Mouse (Mus musculus) MEL (cell line): ENCODE results near the gene Actr1b. TPM values are rescaled to one million over a fixed set of nuclear protein-coding genes. Genes with fewer than 3 reads are reported as not detected.
A peak's percentile ranks its signal among the peaks of the same experiment; 100 is the strongest.

Source experiments
- DNase-seq: peaks from one replicate; pipeline ENCODE4 v3.0.0; 2011; ENCODE audit warnings: low read depth, low spot score
- H3K27ac ChIP-seq: 2 replicates; pipeline ENCODE4 v1.5.1; 2012; ENCODE audit warnings: low read depth, mild to moderate bottlenecking, control low read depth, low read length, moderate library complexity; ENCODE audit not compliant: control insufficient read depth
- H3K27me3 ChIP-seq, 2 experiments: fragments of 150-350 bp in 1 of 2; sonication (generic) in 1 of 2; 2 replicates each; pipeline ENCODE4 v1.6.1; 2012; ENCODE audit warnings: low read length in 2 of 2, mild to moderate bottlenecking in 2 of 2, improper control_type of control experiment in 1 of 2, moderate library complexity in 1 of 2; ENCODE audit not compliant: insufficient read depth in 2 of 2, control insufficient read depth in 1 of 2
- H3K36me3 ChIP-seq, 2 experiments: 2 replicates each; pipeline ENCODE4 v1.6.1; 2012 to 2014; ENCODE audit warnings: low read length in 2 of 2, improper control_type of control experiment in 1 of 2, inconsistent platforms in 1 of 2, mild to moderate bottlenecking in 1 of 2; ENCODE audit not compliant: insufficient read depth in 2 of 2, control insufficient read depth in 1 of 2
- H3K4me1 ChIP-seq, 2 experiments: fragments of 150-350 bp in 1 of 2; sonication (generic) in 1 of 2; 2 replicates each; pipeline ENCODE4 v1.6.1; 2012; ENCODE audit warnings: low read length in 2 of 2, improper control_type of control experiment in 1 of 2, mild to moderate bottlenecking in 1 of 2; ENCODE audit not compliant: insufficient read depth in 2 of 2, control insufficient read depth in 1 of 2
- H3K4me3 ChIP-seq, 2 experiments: fragments of 150-350 bp in 1 of 2; sonication (generic) in 1 of 2; 2 replicates each; pipeline ENCODE4 v1.5.1; 2012; ENCODE audit warnings: low read depth in 2 of 2, low read length in 2 of 2, mild to moderate bottlenecking in 2 of 2, moderate library complexity in 2 of 2, control low read depth in 1 of 2, improper control_type of control experiment in 1 of 2; ENCODE audit not compliant: control insufficient read depth in 1 of 2, insufficient read depth in 1 of 2
- H3K79me2 ChIP-seq: 2 replicates; pipeline ENCODE4 v1.6.1; 2012; ENCODE audit warnings: mild to moderate bottlenecking, low read length, moderate library complexity; ENCODE audit not compliant: control insufficient read depth, poor library complexity, insufficient read depth
- H3K9ac ChIP-seq: 2 replicates; pipeline ENCODE4 v1.6.1; 2012; ENCODE audit warnings: low read depth, mild to moderate bottlenecking, control low read depth, low read length, moderate library complexity; ENCODE audit not compliant: control insufficient read depth, poor library complexity, severe bottlenecking
- H3K9me3 ChIP-seq: fragments of 150-350 bp; sonication (generic); replicated peaks from 2 replicates; pipeline ENCODE4 v1.6.1; 2012; ENCODE audit warnings: mild to moderate bottlenecking, low read length, improper control_type of control experiment, moderate library complexity; ENCODE audit not compliant: insufficient read depth
- ELF1 ChIP-seq: IDR thresholded peaks from 2 replicates; pipeline ENCODE4 v1.6.1; 2014; ENCODE audit warnings: low read depth, mild to moderate bottlenecking, inconsistent platforms, low read length, improper control_type of control experiment, moderate library complexity
- EP300 ChIP-seq, 2 experiments: IDR thresholded peaks; 2 replicates each; pipeline ENCODE4 v1.6.1; 2011; ENCODE audit warnings: improper control_type of control experiment in 2 of 2, low read length in 2 of 2, low read depth in 1 of 2, mild to moderate bottlenecking in 1 of 2
- GABPA ChIP-seq: IDR thresholded peaks from 2 replicates; pipeline ENCODE4 v1.6.1; 2012; ENCODE audit warnings: low read depth, mild to moderate bottlenecking, inconsistent platforms, low read length, improper control_type of control experiment, moderate library complexity
- GATA1 ChIP-seq: IDR thresholded peaks from 2 replicates; pipeline ENCODE4 v1.6.1; 2011; ENCODE audit warnings: low read depth, low read length, improper control_type of control experiment
- HCFC1 ChIP-seq: IDR thresholded peaks from 2 replicates; pipeline ENCODE4 v1.6.1; 2012; ENCODE audit warnings: low read depth, mild to moderate bottlenecking, inconsistent platforms, low read length, improper control_type of control experiment, moderate library complexity
- KAT2A ChIP-seq: conservative IDR thresholded peaks from 2 replicates; pipeline ENCODE4 v1.6.1; 2012; ENCODE audit warnings: low read depth, low read length, improper control_type of control experiment, inconsistent platforms
- MAFK ChIP-seq: IDR thresholded peaks from 2 replicates; pipeline ENCODE4 v1.6.1; 2011; ENCODE audit warnings: low read depth, mild to moderate bottlenecking, low read length, improper control_type of control experiment, borderline replicate concordance
- MAX ChIP-seq: IDR thresholded peaks from 2 replicates; pipeline ENCODE4 v1.6.1; 2011; ENCODE audit warnings: low read length, improper control_type of control experiment
- MXI1 ChIP-seq: IDR thresholded peaks from 2 replicates; pipeline ENCODE4 v1.6.1; 2011; ENCODE audit warnings: mild to moderate bottlenecking, low read depth, low read length, improper control_type of control experiment
- MYB ChIP-seq: IDR thresholded peaks from 2 replicates; pipeline ENCODE4 v1.6.1; 2011; ENCODE audit warnings: mild to moderate bottlenecking, low read depth, low read length, improper control_type of control experiment
- MYC ChIP-seq: IDR thresholded peaks from 2 replicates; pipeline ENCODE4 v1.6.1; 2011; ENCODE audit warnings: low read depth, mild to moderate bottlenecking, low read length, improper control_type of control experiment, moderate library complexity
- NRF1 ChIP-seq: IDR thresholded peaks from 2 replicates; pipeline ENCODE4 v1.6.1; 2014; ENCODE audit warnings: low read depth, mild to moderate bottlenecking, inconsistent platforms, low read length, improper control_type of control experiment, moderate library complexity; ENCODE audit not compliant: poor library complexity, insufficient read depth, severe bottlenecking
- POLR2A ChIP-seq, 2 experiments: IDR thresholded peaks; 2 replicates each; pipeline ENCODE4 v1.6.1; 2011 to 2012; ENCODE audit warnings: low read length in 2 of 2, mild to moderate bottlenecking in 2 of 2, control low read depth in 1 of 2, improper control_type of control experiment in 1 of 2, low read depth in 1 of 2, moderate library complexity in 1 of 2; ENCODE audit not compliant: control insufficient read depth in 1 of 2, insufficient read depth in 1 of 2, poor library complexity in 1 of 2
- POLR2AphosphoS2 ChIP-seq: IDR thresholded peaks from 2 replicates; pipeline ENCODE4 v1.6.1; 2011; ENCODE audit warnings: low read length, improper control_type of control experiment
- RAD21 ChIP-seq: IDR thresholded peaks from 2 replicates; pipeline ENCODE4 v1.6.1; 2011; ENCODE audit warnings: mild to moderate bottlenecking, low read depth, low read length, improper control_type of control experiment
- RCOR1 ChIP-seq: IDR thresholded peaks from 2 replicates; pipeline ENCODE4 v1.6.1; 2012; ENCODE audit warnings: low read depth, mild to moderate bottlenecking, inconsistent platforms, low read length, improper control_type of control experiment
- SMC3 ChIP-seq: IDR thresholded peaks from 2 replicates; pipeline ENCODE4 v1.6.1; 2011; ENCODE audit warnings: low read depth, low read length, improper control_type of control experiment
- TAL1 ChIP-seq: IDR thresholded peaks from 2 replicates; pipeline ENCODE4 v1.6.1; 2012; ENCODE audit warnings: mild to moderate bottlenecking, inconsistent platforms, low read length, moderate library complexity, mixed read lengths
- TBP ChIP-seq: IDR thresholded peaks from 2 replicates; pipeline ENCODE4 v1.8.0; 2011; ENCODE audit warnings: low read depth, low read length, improper control_type of control experiment
- TCF12 ChIP-seq: IDR thresholded peaks from 2 replicates; pipeline ENCODE4 v1.6.1; 2014; ENCODE audit warnings: low read depth, mild to moderate bottlenecking, inconsistent platforms, low read length, improper control_type of control experiment, moderate library complexity
- USF1 ChIP-seq: IDR thresholded peaks from 2 replicates; pipeline ENCODE4 v1.6.1; 2014; ENCODE audit warnings: low read depth, mild to moderate bottlenecking, inconsistent platforms, low read length, improper control_type of control experiment, moderate library complexity
- USF2 ChIP-seq, 2 experiments: IDR thresholded peaks; 2 replicates each; pipeline ENCODE4 v1.6.1; 2011 to 2012; ENCODE audit warnings: improper control_type of control experiment in 2 of 2, low read length in 2 of 2, borderline replicate concordance in 1 of 2, inconsistent platforms in 1 of 2, low read depth in 1 of 2, mild to moderate bottlenecking in 1 of 2; ENCODE audit not compliant: insufficient read depth in 1 of 2
- ZC3H11A ChIP-seq: IDR thresholded peaks from 2 replicates; pipeline ENCODE4 v1.6.1; 2012; ENCODE audit warnings: low read depth, mild to moderate bottlenecking, inconsistent platforms, low read length, improper control_type of control experiment
- ZKSCAN1 ChIP-seq: IDR thresholded peaks from 2 replicates; pipeline ENCODE4 v1.6.1; 2012; ENCODE audit warnings: low read depth, mild to moderate bottlenecking, inconsistent platforms, low read length, improper control_type of control experiment, moderate library complexity
- ZMIZ1 ChIP-seq: IDR thresholded peaks from 2 replicates; pipeline ENCODE4 v1.6.1; 2012; ENCODE audit warnings: low read depth, mild to moderate bottlenecking, inconsistent platforms, low read length, improper control_type of control experiment, moderate library complexity
- polyA plus RNA-seq, 2 experiments: library from polyadenylated mRNA; stranded (reverse) in 1 of 2; unstranded in 1 of 2; fragments of >175 nt in 1 of 2; fragments of >200 nt in 1 of 2; gene quantifications; 2 replicates each; pipeline versions ENCODE4 v1.2.1 to v1.2.4; 2012; ENCODE audit warnings: low replicate concordance in 2 of 2, low read depth in 1 of 2; ENCODE audit not compliant: insufficient read length in 2 of 2, insufficient read depth in 1 of 2, missing spikeins in 1 of 2
- total RNA-seq: library from RNA; depleted of rRNA; stranded (reverse); fragments of 300-350 nt; gene quantifications from 2 replicates; pipeline ENCODE4 v1.2.3, GENCODE M21; 2012

The Actr1b gene
- total and polyA plus RNA-seq, 3 experiments = 86.1 to 106 TPM; not detected in 1

DNA sequence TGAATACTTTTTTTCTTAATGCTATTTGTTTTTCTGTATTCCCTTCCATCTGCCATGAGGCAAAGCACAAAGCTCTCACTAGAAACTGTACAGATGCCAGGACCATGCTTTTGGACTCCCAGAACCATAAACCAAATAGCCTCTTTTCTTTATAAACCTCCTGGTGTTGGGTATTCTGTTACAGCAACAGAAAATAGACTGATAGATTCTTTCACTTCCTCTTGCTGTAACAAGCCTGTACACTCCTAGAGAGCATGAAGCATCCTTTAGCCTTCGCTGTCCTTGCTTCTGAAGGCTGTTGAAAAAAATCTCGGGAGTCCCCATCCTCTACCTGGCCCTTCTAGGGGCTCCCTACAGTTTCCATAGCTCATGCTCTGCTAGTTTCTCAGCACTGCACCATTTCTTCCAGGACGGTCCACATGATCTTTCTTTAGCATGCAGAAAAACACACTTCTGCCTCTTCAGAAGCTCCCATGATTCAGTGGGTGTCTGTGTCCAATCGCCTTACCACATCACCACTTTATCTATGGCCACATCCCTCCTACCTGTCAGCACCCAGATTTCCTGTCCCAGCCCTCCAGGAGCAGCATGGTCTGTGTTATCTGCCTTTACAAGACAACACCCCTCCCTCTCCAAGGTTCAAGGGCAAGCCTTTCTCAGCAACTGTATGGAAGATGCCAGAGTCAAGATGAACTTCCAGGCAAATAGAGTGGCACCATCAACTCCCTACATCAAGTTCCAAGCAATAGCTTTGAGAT is 56.4 kb downstream of the Actr1b start (continued):
- TF ChIP-seq HCFC1 (0 out of 2 replicates have a peak, but pooled peaks have one; percentile 23), MAFK (no peak), TBP (no peak)

DNA sequence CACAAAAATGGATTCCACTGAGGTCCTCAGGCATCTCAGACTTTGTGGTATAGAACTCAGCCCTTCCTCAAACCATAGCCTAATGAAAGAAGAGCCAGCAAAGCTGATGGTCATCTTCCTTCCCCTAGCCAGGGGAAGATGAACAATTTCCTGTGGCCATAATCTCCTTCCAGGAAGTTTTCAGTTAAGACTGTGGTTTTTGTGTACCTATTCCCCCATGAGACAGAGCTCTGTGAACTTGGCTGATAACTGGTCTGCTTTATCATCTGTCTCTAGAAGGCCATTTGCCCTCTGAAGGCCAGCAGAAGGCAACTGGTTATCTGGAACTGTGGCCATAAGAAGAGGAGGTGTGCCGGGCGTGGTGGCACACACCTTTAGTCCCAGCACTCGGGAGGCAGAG is 58.0 kb downstream of the Actr1b start:
- Histone ChIP-seq H3K9me3 (no peaks in the 10 kb centered on the region), H3K4me3 (no peak overlapping the region), H3K27me3 (no peaks in the 10 kb centered on the region), H3K36me3 (peaks cover 0 to 25% of the 10 kb centered on the region in 2 experiments; a peak in 2 of 4 replicates), H3K27ac (no peak overlapping the region), H3K4me1 (peaks cover 20 to 29% of the 10 kb centered on the region in 2 experiments), H3K79me2 (no peaks in the 10 kb centered on the region), H3K9ac (no peak overlapping the region)
- no peak for DNase-seq
- TF ChIP-seq RCOR1 (no peak), POLR2A (IDR thresholded peaks at IDR 0.05; ENCODE audit: control insufficient read depth in 1 of 2, insufficient read depth in 1 of 2, low read depth in 1 of 2, low read length in 2 of 2, poor library complexity in 1 of 2) (no peak), TBP (no peak), POLR2AphosphoS2 (no peak), GATA1 (no peak), NRF1 (no peak), USF1 (no peak), ZMIZ1 (no peak), TCF12 (peak; percentile 55; the same call in 1 of the 2 replicates), EP300 (IDR thresholded peaks at IDR 0.05; ENCODE audit: low read depth in 1 of 2, low read length in 2 of 2) (peak; percentile 29 to 67; a peak in 3 of 4 replicates)

DNA sequence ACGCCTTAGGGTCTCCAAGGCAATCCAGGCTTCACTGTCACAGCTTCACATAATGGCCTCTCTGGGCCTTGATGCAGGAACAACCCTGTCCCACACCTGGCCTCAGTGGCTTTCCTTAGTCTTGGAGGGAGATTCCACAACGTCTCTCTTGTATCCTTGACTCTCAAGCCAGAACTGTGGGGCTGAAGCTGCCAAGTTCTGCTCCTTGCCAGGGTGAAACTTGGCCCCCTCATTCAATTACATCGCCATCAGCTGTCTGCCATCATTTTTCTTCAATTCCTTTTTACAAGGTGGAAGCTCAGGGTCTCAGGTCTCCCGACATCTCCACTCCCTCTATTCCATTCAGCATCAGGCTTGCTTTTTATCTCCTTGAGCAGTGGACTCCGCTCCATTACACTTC is 59.2 kb downstream of the Actr1b start:
- Histone ChIP-seq H3K36me3 (peaks cover 0 to 25% of the 10 kb centered on the region in 2 experiments; a peak in 2 of 4 replicates), H3K4me3 (no peak overlapping the region), H3K79me2 (no peaks in the 10 kb centered on the region), H3K9me3 (no peaks in the 10 kb centered on the region), H3K4me1 (peaks cover 20 to 29% of the 10 kb centered on the region in 2 experiments), H3K9ac (no peak overlapping the region), H3K27ac (no peak overlapping the region), H3K27me3 (no peaks in the 10 kb centered on the region)
- DNase-seq = no peak
- no peak for TF ChIP-seq TBP
- TF ChIP-seq RAD21 = no peak
- TF ChIP-seq SMC3 = no peak
- TF ChIP-seq POLR2AphosphoS2 = no peak
- no peak for TF ChIP-seq MYC
- TF ChIP-seq GATA1 = no peak
- no peak for TF ChIP-seq MAX
- TF ChIP-seq MXI1 = no peak
- TF ChIP-seq MAFK = no peak
- no peak for TF ChIP-seq GABPA
- TF ChIP-seq USF2 (IDR thresholded peaks at IDR 0.05; ENCODE audit: borderline replicate concordance in 1 of 2, insufficient read depth in 1 of 2, low read depth in 1 of 2, low read length in 2 of 2) = no peak
- TF ChIP-seq MYB = no peak
- no peak for TF ChIP-seq NRF1
- no peak for TF ChIP-seq HCFC1
- no peak for TF ChIP-seq USF1
- no peak for TF ChIP-seq ZC3H11A
- TF ChIP-seq KAT2A = no peak
- TF ChIP-seq TAL1 = no peak
- TF ChIP-seq ZKSCAN1 = no peak
- no peak for TF ChIP-seq ELF1
